Mouse (Mus musculus) lung, adult 2 months (tissue): ENCODE measurements around the gene Etnppl.

Source experiments
- CTCF ChIP-seq: fragments of 200-500 bp; IDR thresholded peaks from 2 replicates; pipeline ENCODE4 v1.5.1; 2011; ENCODE audit warnings: mild to moderate bottlenecking, low read length, control low read depth; ENCODE audit not compliant: insufficient read depth
- POLR2A ChIP-seq: fragments of 200-500 bp; IDR thresholded peaks from 2 replicates; pipeline ENCODE4 v1.6.1; 2011; ENCODE audit warnings: low read depth, mild to moderate bottlenecking, control low read depth, low read length, borderline replicate concordance; ENCODE audit errors: extremely low read depth

GRCm38 (mm10) chr3:130684276-130685013, 67.2 kb downstream of the Etnppl start:
- TF ChIP-seq POLR2A (no peak), CTCF (no peak)
